Mouse (Mus musculus): ENCODE results near the gene Tdp2.

GRCm38 (mm10) chr13:24889554-24889953 is 58.1 kb downstream of the Tdp2 start:
- TF ChIP-seq CEBPB (IDR thresholded peaks at IDR 0.05; ENCODE audit: low read depth) (no peak), CTCF (IDR thresholded peaks at IDR 0.05; ENCODE audit: control insufficient read depth, insufficient read depth, insufficient read length) (no peak), USF1 (IDR thresholded peaks at IDR 0.05; ENCODE audit: low read depth) (no peak), MAX (IDR thresholded peaks at IDR 0.05) (no peak), MYOG (IDR thresholded peaks at IDR 0.05; ENCODE audit: control insufficient read depth, extremely low read depth, insufficient read length) (no peak), MYOD1 (IDR thresholded peaks at IDR 0.05; ENCODE audit: control insufficient read depth, insufficient read length, low read depth) (no peak), FOSL1 (IDR thresholded peaks at IDR 0.05; ENCODE audit: insufficient read depth, low read length, poor library complexity, severe bottlenecking) (no peak)

All from C2C12 (cell line).